Mouse (Mus musculus) C2C12 (cell line): ENCODE measurements around the gene Hectd4.

Experiments
- CTCF ChIP-seq: IDR thresholded peaks from one replicate; pipeline ENCODE4 v1.5.1; 2011; ENCODE audit not compliant: control insufficient read depth, insufficient read depth, insufficient read length
- MAX ChIP-seq: IDR thresholded peaks from one replicate; pipeline ENCODE4 v1.6.1; 2011; ENCODE audit warnings: mild to moderate bottlenecking, control low read depth
- USF1 ChIP-seq: IDR thresholded peaks from one replicate; pipeline ENCODE4 v1.6.1; 2011; ENCODE audit warnings: low read depth, mild to moderate bottlenecking, control low read depth, moderate library complexity

GRCm38 (mm10) chr5:121407856-121408255 lies 187.8 kb downstream of the Hectd4 start:
- TF ChIP-seq CTCF (no peak), USF1 (no peak), MAX (no peak)
